Mouse (Mus musculus): ENCODE data around the gene Gm9376. TPM values are rescaled to one million over a fixed set of nuclear protein-coding genes. Genes with fewer than 3 reads are reported as not detected.

Gene Gm9376
- polyA plus RNA-seq, 2 experiments = not detected

- H3K9ac ChIP-seq (replicated peaks) = no peak overlapping the region
- no peak overlapping the region for H3K4me2 ChIP-seq (ENCODE audit: low read depth)
- DNase-seq (ENCODE audit: low read depth in 3 of 3, low spot score in 3 of 3) = no peak
- no peak overlapping the region for H3K27ac ChIP-seq
- TF ChIP-seq CTCF (IDR thresholded peaks at IDR 0.05; ENCODE audit: low read depth) (no peak), EP300 (IDR thresholded peaks at IDR 0.05; ENCODE audit: low read depth) (no peak)
- 4% methylated on average over 8 of the region's 8 CpGs for WGBS (ENCODE audit: insufficient replicate concordance)
- no peaks in the 10 kb centered on the region for H3K36me3 ChIP-seq (replicated peaks; ENCODE audit: control insufficient read depth, insufficient read depth, low read depth)
- no peaks in the 10 kb centered on the region for H3K4me1 ChIP-seq (replicated peaks; ENCODE audit: control insufficient read depth in 2 of 2, insufficient read depth in 2 of 2, low read length in 1 of 2)
- peaks cover 97% of the 10 kb centered on the region for H3K27me3 ChIP-seq (ENCODE audit: control insufficient read depth, insufficient read depth, low read length)
- no peak overlapping the region for H3K4me3 ChIP-seq (ENCODE audit: insufficient read depth in 1 of 2, low read depth in 2 of 2, low read length in 2 of 2)
- H3K9me3 ChIP-seq (ENCODE audit: control insufficient read depth, low read length) = no peaks in the 10 kb centered on the region
- ATAC-seq (ENCODE audit: insufficient read depth) = no peak
Measured at GRCm38 (mm10) chr14:118232381-118232970, 34.3 kb upstream of the Gm9376 start.

GRCm38 (mm10) chr14:118233786-118234540 lies 32.8 kb upstream of the Gm9376 start:
- 3% methylated on average over 26 of the region's 26 CpGs for WGBS (ENCODE audit: insufficient replicate concordance)
- DNase-seq (ENCODE audit: low read depth in 3 of 3, low spot score in 3 of 3) = no peak
- no peak for TF ChIP-seq EP300 (IDR thresholded peaks at IDR 0.05; ENCODE audit: low read depth)
- TF ChIP-seq CTCF (IDR thresholded peaks at IDR 0.05; ENCODE audit: low read depth) = no peak
- Histone ChIP-seq H3K27me3 (ENCODE audit: control insufficient read depth, insufficient read depth, low read length) (peaks cover 93% of the 10 kb centered on the region), H3K4me1 (replicated peaks; ENCODE audit: control insufficient read depth in 2 of 2, insufficient read depth in 2 of 2, low read length in 1 of 2) (no peaks in the 10 kb centered on the region), H3K36me3 (replicated peaks; ENCODE audit: control insufficient read depth, insufficient read depth, low read depth) (no peaks in the 10 kb centered on the region), H3K9me3 (ENCODE audit: control insufficient read depth, low read length) (no peaks in the 10 kb centered on the region), H3K9ac (replicated peaks) (no peak overlapping the region), H3K4me3 (ENCODE audit: insufficient read depth in 1 of 2, low read depth in 2 of 2, low read length in 2 of 2) (no peak overlapping the region), H3K27ac (no peak overlapping the region), H3K4me2 (ENCODE audit: low read depth) (no peak overlapping the region)
- no peak for ATAC-seq (ENCODE audit: insufficient read depth)

GRCm38 (mm10) chr14:118234541-118235210 lies 32.1 kb upstream of the Gm9376 start:
- Histone ChIP-seq H3K9ac (replicated peaks) (no peak overlapping the region), H3K4me2 (ENCODE audit: low read depth) (no peak overlapping the region), H3K36me3 (replicated peaks; ENCODE audit: control insufficient read depth, insufficient read depth, low read depth) (no peaks in the 10 kb centered on the region), H3K9me3 (ENCODE audit: control insufficient read depth, low read length) (no peaks in the 10 kb centered on the region), H3K4me1 (replicated peaks; ENCODE audit: control insufficient read depth in 2 of 2, insufficient read depth in 2 of 2, low read length in 1 of 2) (no peaks in the 10 kb centered on the region), H3K27me3 (ENCODE audit: control insufficient read depth, insufficient read depth, low read length) (peaks cover 94% of the 10 kb centered on the region), H3K27ac (no peak overlapping the region), H3K4me3 (ENCODE audit: insufficient read depth in 1 of 2, low read depth in 2 of 2, low read length in 2 of 2) (peak overlapping the region in 1 of 2 experiments; percentile 13; a peak in 1 of 4 replicates)
- DNase-seq (ENCODE audit: low read depth in 3 of 3, low spot score in 3 of 3) = no peak
- no peak for TF ChIP-seq EP300 (IDR thresholded peaks at IDR 0.05; ENCODE audit: low read depth)
- TF ChIP-seq CTCF (IDR thresholded peaks at IDR 0.05; ENCODE audit: low read depth) = no peak
- WGBS (ENCODE audit: insufficient replicate concordance) = under 1% methylated on average over 75 of the region's 84 CpGs
- no peak for ATAC-seq (ENCODE audit: insufficient read depth)

- Histone ChIP-seq H3K36me3 (replicated peaks; ENCODE audit: control insufficient read depth, insufficient read depth, low read depth) (no peaks in the 10 kb centered on the region), H3K4me1 (replicated peaks; ENCODE audit: control insufficient read depth in 2 of 2, insufficient read depth in 2 of 2, low read length in 1 of 2) (no peaks in the 10 kb centered on the region), H3K9me3 (ENCODE audit: control insufficient read depth, low read length) (no peaks in the 10 kb centered on the region), H3K27ac (no peak overlapping the region), H3K4me3 (ENCODE audit: insufficient read depth in 1 of 2, low read depth in 2 of 2, low read length in 2 of 2) (peak overlapping the region in 1 of 2 experiments; percentile 25; a peak in 1 of 4 replicates), H3K9ac (replicated peaks) (no peak overlapping the region), H3K27me3 (ENCODE audit: control insufficient read depth, insufficient read depth, low read length) (peaks cover 94% of the 10 kb centered on the region), H3K4me2 (ENCODE audit: low read depth) (peak overlapping the region; percentile 53)
- no peak for TF ChIP-seq EP300 (IDR thresholded peaks at IDR 0.05; ENCODE audit: low read depth)
- TF ChIP-seq CTCF (IDR thresholded peaks at IDR 0.05; ENCODE audit: low read depth) = no peak
- ATAC-seq (ENCODE audit: insufficient read depth) (no peak), DNase-seq (ENCODE audit: low read depth in 3 of 3, low spot score in 3 of 3) (no peak)
- under 1% methylated on average over 60 of the region's 62 CpGs for WGBS (ENCODE audit: insufficient replicate concordance)
Measured at GRCm38 (mm10) chr14:118235361-118235972, 31.3 kb upstream of the Gm9376 start.

All from liver, embryonic 14.5 days (tissue).